Mouse (Mus musculus): ENCODE measurements around the gene Nacc1. TPM values are rescaled to one million over a fixed set of nuclear protein-coding genes. Genes with fewer than 3 reads are reported as not detected.
A peak's percentile ranks its signal among the peaks of the same experiment; 100 is the strongest.

Nacc1 gene
- total RNA-seq, 2 experiments from 2014 or later, result 50.2 TPM

- DNase-seq, result no peak
Observed at GRCm38 (mm10) chr8:84715893-84716468, 28.3 kb upstream of the Nacc1 start.

DNA sequence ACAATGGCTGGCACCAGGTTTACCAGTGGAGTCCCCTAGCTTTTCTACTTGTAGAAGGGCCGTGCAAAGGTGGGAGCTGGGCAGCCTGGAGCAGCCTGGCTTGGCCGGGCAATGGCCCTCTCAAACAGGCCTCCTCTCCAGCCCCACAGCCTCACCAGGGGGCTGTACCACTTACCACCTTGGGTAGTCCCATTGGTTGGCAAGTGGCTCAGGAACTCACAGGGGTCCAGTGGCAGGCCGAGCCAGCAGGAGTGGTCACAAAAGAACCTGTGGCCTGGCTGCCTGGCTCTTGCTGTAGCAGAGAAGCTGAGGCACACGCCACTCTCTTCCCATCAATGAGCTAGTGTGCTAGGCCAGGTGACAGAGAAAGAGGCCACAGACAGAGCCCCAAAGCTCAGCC, 26.5 kb upstream of the Nacc1 start:
- intact Hi-C loops (cut with DNase I), result no loop called here
- DNase-seq, result no peak

More at GRCm38 (mm10) chr8:84715893-84716468, 28.3 kb upstream of the Nacc1 start:
- intact Hi-C loops (cut with DNase I), result no loop called here

GRCm38 (mm10) chr8:84713381-84713780, 25.7 kb upstream of the Nacc1 start:
- intact Hi-C loops (cut with DNase I), result no loop called here
- DNase-seq, result no peak

- peak; percentile 66 to 68 for DNase-seq
- intact Hi-C loops (cut with DNase I), result no loop called here
Observed at GRCm38 (mm10) chr8:84712759-84713120, 25.1 kb upstream of the Nacc1 start.

GRCm38 (mm10) chr8:84711933-84712758, 24.5 kb upstream of the Nacc1 start:
- intact Hi-C loops (cut with DNase I), result no loop called here
- peak; percentile 77 to 80 for DNase-seq

GRCm38 (mm10) chr8:84711312-84711711, 23.6 kb upstream of the Nacc1 start:
- peak in 1 of 2 experiments; percentile 11 for DNase-seq
- intact Hi-C loops (cut with DNase I), result no loop called here

DNA sequence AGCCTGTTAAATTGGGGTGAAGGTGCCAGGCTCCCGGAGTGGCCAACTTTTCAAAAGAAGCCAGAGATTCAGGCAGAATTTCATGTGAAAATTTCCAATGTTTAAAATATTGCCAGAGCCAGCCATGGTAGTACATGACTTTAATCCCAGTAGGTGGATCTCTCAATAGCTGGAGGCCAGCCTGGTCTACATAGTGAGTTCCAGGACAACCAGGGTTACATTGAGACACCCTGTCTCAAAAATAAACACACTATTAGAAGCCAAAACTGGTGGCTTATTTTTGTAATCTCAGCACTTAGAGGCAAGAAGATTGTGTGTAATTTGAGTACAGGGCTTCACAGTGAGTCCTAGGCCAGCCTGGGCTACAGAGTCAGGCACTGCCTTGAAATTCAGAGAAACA, 22.3 kb upstream of the Nacc1 start:
- DNase-seq, result no peak
- intact Hi-C loops (cut with DNase I), result loop anchor here (1.0 kb wide), 3 partner anchors 27 to 105 kb away; no protein-coding TSS in a partner anchor

GRCm38 (mm10) chr8:84708774-84709475, 21.3 kb upstream of the Nacc1 start:
- DNase-seq, result peak; percentile 90 to 91
- intact Hi-C loops (cut with DNase I), result loop anchor here (1.0 kb wide), 3 partner anchors 28 to 106 kb away; no protein-coding TSS in a partner anchor

DNA sequence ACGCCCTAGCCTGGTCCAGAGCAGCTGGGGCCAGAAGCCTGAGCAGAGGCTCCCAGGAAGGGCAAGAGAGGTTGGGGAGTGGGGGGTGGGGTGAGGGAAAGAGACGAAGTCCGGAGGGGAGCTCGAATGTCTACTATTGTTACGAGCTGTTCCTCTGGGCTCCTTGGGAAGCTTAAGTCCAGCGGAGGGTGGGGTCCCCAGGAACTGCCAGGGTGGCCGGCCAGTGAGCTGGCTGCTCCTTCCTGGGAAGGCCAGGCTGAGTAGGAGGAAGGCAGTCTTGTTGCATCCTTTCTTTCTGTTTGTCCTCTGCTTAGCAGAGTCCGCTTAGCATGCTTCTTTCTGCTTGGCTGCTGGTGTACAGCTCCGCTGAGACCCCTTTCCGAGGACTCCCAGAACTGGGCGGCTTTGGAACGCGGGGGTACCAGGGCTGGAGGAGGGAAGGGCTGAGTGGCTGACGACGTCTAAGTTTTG, 20.4 kb upstream of the Nacc1 start:
- intact Hi-C loops (cut with DNase I), result no loop called here
- peak; percentile 51 to 53 for DNase-seq

GRCm38 (mm10) chr8:84707267-84707883, 19.7 kb upstream of the Nacc1 start:
- intact Hi-C loops (cut with DNase I), result no loop called here
- DNase-seq, result peak; percentile 50 to 51

DNA sequence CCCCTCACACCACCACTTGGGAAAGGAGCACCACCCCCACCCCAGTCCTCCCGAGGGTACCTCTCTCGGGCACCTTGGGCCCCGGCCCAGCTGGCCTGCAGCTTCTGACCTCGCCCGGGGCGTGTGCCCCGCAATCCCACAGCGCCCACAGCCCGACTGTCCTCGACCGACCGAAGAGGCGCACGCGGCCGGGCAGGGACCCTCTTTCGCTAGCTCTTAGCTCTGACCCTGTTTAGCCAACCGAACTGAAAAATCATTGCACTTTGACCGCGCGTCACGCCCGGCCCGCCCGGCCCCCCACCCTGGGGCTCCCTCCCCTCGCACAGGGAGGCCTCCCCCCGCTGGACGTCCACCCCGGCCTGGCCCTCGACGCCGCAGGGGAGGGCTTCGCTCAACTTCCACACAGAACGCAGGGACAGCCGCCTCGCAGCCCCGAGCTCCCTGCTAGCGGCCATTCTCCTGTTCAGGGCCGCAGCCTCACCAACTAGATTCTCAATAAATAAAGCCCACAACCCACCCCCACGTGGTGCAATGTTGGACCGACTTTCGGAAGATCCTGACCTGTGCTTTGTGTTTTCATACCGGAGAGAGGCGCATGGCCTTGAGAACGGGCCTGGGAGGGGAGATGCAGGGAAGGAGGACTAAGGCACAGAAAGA, 19.1 kb upstream of the Nacc1 start:
- DNase-seq, result peak; percentile 50 to 55
- intact Hi-C loops (cut with DNase I), result no loop called here

DNA sequence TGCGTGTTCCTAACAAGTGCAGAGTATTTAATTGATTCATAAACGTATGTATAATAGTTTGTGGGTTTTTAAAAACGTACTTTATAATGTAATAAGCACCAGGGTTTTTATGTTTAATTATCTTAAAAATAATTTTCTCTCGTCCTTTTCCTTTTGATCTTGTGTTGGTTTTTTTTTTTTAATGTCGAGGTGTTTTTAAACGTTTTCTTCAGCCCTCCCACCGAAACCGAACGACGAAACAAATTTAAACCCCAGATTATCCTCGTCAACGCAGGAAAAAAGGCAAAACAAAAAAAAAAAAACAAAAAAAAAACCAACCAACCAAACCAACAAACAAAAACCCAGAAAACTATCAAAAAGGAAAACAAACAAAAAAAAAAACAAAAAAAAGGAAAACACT, 18.3 kb upstream of the Nacc1 start:
- DNase-seq, result no peak
- intact Hi-C loops (cut with DNase I), result no loop called here

- intact Hi-C loops (cut with DNase I), result no loop called here
- DNase-seq, result peak in 1 of 2 experiments; percentile 58
Observed at GRCm38 (mm10) chr8:84704867-84705831, 17.5 kb upstream of the Nacc1 start.

DNA sequence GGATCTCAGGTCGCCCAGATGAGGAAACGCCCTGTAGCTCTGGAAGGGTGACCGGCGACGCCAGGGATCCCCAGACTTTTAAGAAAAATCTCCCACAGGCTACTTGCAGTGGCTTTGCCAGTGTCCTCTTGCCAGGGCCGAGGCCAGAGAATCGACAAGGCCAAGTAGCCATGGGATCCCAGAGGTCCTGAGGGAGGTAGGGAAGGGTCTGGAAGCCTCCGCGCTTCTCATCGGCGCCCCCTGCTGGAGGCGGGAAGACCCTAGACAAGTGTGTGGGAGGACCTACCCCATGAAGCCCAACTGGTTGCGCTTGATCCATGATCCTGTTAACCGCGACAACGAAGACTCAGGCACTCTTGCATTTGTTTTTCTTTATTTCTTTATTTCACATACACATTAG, 16.7 kb upstream of the Nacc1 start:
- DNase-seq, result peak; percentile 87 to 91
- intact Hi-C loops (cut with DNase I), result no loop called here

- peak in 1 of 2 experiments; percentile 37 for DNase-seq
- intact Hi-C loops (cut with DNase I), result loop anchor here (2.0 kb wide), 1 partner anchor 43 kb away; no protein-coding TSS in a partner anchor
Observed at GRCm38 (mm10) chr8:84703466-84704249, 16.0 kb upstream of the Nacc1 start.

GRCm38 (mm10) chr8:84702963-84703465, 15.4 kb upstream of the Nacc1 start:
- DNase-seq, result no peak
- intact Hi-C loops (cut with DNase I), result loop anchor here (2.0 kb wide), 1 partner anchor 42 kb away; no protein-coding TSS in a partner anchor

DNA sequence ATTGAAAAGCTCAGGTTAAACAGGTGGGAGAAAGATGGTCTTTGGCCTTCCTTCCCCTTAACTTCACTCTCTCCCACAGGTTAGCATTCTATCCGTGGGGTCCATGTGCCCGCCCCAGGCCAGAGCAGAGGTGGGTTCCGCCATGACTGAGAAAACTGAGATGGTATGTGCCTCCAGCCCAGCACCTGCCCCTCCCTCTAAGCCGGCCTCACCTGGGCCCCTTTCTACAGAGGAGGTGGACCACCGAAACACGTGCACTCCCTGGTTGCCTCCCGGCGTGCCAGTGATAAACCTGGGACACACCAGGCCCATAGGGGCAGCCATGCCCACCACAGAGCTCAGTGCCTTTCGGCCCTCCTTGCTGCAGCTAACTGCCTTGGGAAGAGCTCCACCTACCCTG, 14.9 kb upstream of the Nacc1 start:
- intact Hi-C loops (cut with DNase I), result loop anchor here (2.0 kb wide), 1 partner anchor 42 kb away; no protein-coding TSS in a partner anchor
- peak in 1 of 2 experiments; percentile 19 for DNase-seq
